Mouse (Mus musculus): Measurements from ENCODE around the gene Map6d1.

GRCm38 (mm10) chr16:20234406-20234805 is 6.8 kb downstream of the Map6d1 start:
- TF ChIP-seq CTCF (IDR thresholded peaks at IDR 0.05; ENCODE audit: low read depth, low read length): no peak
- no peak for TF ChIP-seq POLR2A (IDR thresholded peaks at IDR 0.05; ENCODE audit: extremely low read depth, insufficient read depth, low read length)
